Mouse (Mus musculus) ES-Bruce4 (cell line): Measurements from ENCODE around the gene Atp2b4.

ENCODE experiments used
- EP300 ChIP-seq: IDR thresholded peaks from 2 replicates; pipeline ENCODE4 v1.6.1; 2011; ENCODE audit warnings: low read depth, low read length; ENCODE audit not compliant: insufficient read depth
- POLR2A ChIP-seq: IDR thresholded peaks from one replicate; pipeline ENCODE4 v1.8.1; 2011; ENCODE audit warnings: low read length; ENCODE audit not compliant: insufficient read depth

- no peak for TF ChIP-seq POLR2A
- no peak for TF ChIP-seq EP300
Observed at GRCm38 (mm10) chr1:133767994-133768393, 32.8 kb downstream of the Atp2b4 start.
